Mouse (Mus musculus): ENCODE measurements around the gene Tmem234. TPM values are rescaled to one million over a fixed set of nuclear protein-coding genes. Genes with fewer than 3 reads are reported as not detected.
A peak's percentile ranks its signal among the peaks of the same experiment; 100 is the strongest.

The Tmem234 gene
- polyA plus RNA-seq, 1 experiment = 53.2 TPM

- peaks cover 42% of the 10 kb centered on the region for H3K27me3 ChIP-seq (ENCODE audit: control insufficient read depth)
- TF ChIP-seq GATA1 (IDR thresholded peaks at IDR 0.05; ENCODE audit: low read length) (no peak), TAL1 (IDR thresholded peaks at IDR 0.05; ENCODE audit: low read length) (no peak)
Measured at GRCm38 (mm10) chr4:129576863-129577491, 23.5 kb upstream of the Tmem234 start.

DNA sequence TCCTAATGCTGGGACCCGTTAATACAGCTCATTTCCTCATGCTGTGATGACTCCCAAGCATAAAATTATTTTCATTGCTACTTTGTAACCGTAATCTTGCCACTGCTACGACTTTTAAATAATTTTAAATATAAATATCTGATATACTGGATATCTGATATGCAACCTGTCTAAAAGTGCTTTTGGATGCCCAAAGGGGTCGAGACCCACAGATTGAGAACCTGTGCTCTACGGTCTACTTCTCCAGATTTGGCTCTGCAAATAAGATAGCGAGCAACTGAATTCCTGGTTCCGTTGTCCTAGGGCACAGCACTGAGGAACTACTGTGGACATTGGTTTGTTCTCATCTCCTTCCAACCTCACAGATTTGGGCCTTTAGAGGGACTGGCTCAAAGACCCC lies 22.8 kb upstream of the Tmem234 start:
- H3K4me3 ChIP-seq (replicated peaks) = no peak overlapping the region
- no peaks in the 10 kb centered on the region for H3K9me3 ChIP-seq (ENCODE audit: control insufficient read depth, low read length)
- no peaks in the 10 kb centered on the region for H3K36me3 ChIP-seq (ENCODE audit: control insufficient read depth)
- H3K27me3 ChIP-seq (ENCODE audit: control insufficient read depth) = peaks cover 40% of the 10 kb centered on the region
- peaks cover 16% of the 10 kb centered on the region for H3K4me1 ChIP-seq (ENCODE audit: control insufficient read depth)
- no peak for TF ChIP-seq TAL1 (IDR thresholded peaks at IDR 0.05; ENCODE audit: low read length)
- TF ChIP-seq GATA1 (IDR thresholded peaks at IDR 0.05; ENCODE audit: low read length) = no peak

More at GRCm38 (mm10) chr4:129576863-129577491, 23.5 kb upstream of the Tmem234 start:
- Histone ChIP-seq H3K4me3 (replicated peaks) (no peak overlapping the region), H3K9me3 (ENCODE audit: control insufficient read depth, low read length) (no peaks in the 10 kb centered on the region), H3K36me3 (ENCODE audit: control insufficient read depth) (no peaks in the 10 kb centered on the region), H3K4me1 (ENCODE audit: control insufficient read depth) (peaks cover 14% of the 10 kb centered on the region)

DNA sequence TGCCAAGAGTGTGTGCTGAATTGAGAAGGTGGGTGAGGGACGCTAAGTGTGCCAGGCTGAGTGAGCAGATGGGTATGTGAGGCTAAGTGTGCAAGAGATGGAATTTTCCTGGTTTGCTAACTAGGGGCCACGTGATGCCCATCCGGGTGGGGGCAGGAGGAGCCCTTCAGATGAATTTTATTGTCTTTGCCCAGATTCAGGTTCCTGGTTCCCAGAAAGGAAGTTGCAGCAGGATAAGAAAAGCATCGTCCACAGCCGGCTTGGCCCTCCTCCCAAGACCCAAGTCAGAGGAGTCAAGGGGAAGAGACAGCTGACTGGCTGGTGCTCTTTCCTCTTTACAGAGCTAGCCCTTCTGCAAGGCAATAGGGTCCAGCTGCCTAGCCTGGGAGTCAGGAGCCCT lies 22.0 kb upstream of the Tmem234 start, which contains the start of gene Fam167b:
Gene Fam167b (minus strand): TSS at position 84 of the 400 bp plus-strand sequence.
- H3K4me3 ChIP-seq (replicated peaks) = no peak within 1 kb of the TSS

DNA sequence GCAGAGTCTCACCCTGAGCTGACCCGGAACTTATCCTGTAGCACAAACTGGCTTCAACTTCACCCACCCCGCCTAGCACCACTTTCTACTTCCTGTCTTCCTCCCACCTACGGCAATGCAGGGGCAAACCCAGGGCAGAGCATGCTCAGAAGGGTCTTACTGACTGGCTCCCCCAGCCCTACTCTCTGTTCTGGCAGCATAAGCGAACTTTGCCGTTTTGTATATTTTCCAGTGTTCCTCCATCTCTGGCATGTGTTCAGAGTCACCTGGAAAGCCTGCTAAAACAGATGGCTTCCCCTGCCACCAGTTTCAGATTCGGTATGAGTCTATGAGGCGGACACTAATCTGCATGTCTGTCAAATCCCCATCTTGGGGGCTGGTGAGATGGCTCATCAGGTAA lies 20.1 kb upstream of the Tmem234 start:
- no peak for TF ChIP-seq TAL1 (IDR thresholded peaks at IDR 0.05; ENCODE audit: low read length)
- no peak for TF ChIP-seq GATA1 (IDR thresholded peaks at IDR 0.05; ENCODE audit: low read length)
- no peak overlapping the region for H3K4me3 ChIP-seq (replicated peaks)
- no peaks in the 10 kb centered on the region for H3K9me3 ChIP-seq (ENCODE audit: control insufficient read depth, low read length)
- no peaks in the 10 kb centered on the region for H3K36me3 ChIP-seq (ENCODE audit: control insufficient read depth)
- peaks cover 20% of the 10 kb centered on the region for H3K4me1 ChIP-seq (ENCODE audit: control insufficient read depth)
- H3K27me3 ChIP-seq (ENCODE audit: control insufficient read depth) = peaks cover 25% of the 10 kb centered on the region

More for the DNA sequence above, 22.0 kb upstream of the Tmem234 start, which contains the start of gene Fam167b:
- Histone ChIP-seq H3K36me3 (ENCODE audit: control insufficient read depth) (no peaks in the 10 kb centered on the region), H3K27me3 (ENCODE audit: control insufficient read depth) (peaks cover 32% of the 10 kb centered on the region), H3K9me3 (ENCODE audit: control insufficient read depth, low read length) (no peaks in the 10 kb centered on the region), H3K4me1 (ENCODE audit: control insufficient read depth) (peaks cover 16% of the 10 kb centered on the region)
- TF ChIP-seq TAL1 (IDR thresholded peaks at IDR 0.05; ENCODE audit: low read length) (no peak), GATA1 (IDR thresholded peaks at IDR 0.05; ENCODE audit: low read length) (no peak)

DNA sequence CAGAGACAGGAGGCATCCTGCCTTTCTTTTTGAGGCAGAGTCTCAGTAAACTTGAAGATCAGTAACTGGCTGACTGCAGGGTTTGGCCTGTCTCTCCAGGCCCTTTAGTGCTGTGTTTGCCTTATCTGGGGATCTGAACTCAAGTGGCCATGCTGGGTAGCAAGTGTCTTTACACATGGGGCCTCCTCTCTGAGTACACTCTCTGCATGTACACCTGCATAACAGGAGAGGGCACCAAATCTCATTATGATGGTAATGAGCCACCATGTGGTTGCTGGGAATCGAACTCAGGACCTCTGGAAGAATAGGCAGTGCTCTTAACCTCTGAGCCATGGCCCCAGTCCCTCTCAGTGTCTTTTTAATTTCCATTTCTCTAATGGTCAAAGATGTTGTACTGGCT lies 18.2 kb upstream of the Tmem234 start:
- TF ChIP-seq GATA1 (IDR thresholded peaks at IDR 0.05; ENCODE audit: low read length) = peak; percentile 43
- no peak for TF ChIP-seq TAL1 (IDR thresholded peaks at IDR 0.05; ENCODE audit: low read length)
- Histone ChIP-seq H3K9me3 (ENCODE audit: control insufficient read depth, low read length) (no peaks in the 10 kb centered on the region), H3K36me3 (ENCODE audit: control insufficient read depth) (no peaks in the 10 kb centered on the region), H3K27me3 (ENCODE audit: control insufficient read depth) (peaks cover 11% of the 10 kb centered on the region), H3K4me1 (ENCODE audit: control insufficient read depth) (peaks cover 18% of the 10 kb centered on the region), H3K4me3 (replicated peaks) (no peak overlapping the region)

- TF ChIP-seq GATA1 (IDR thresholded peaks at IDR 0.05; ENCODE audit: low read length) = no peak
- no peak for TF ChIP-seq TAL1 (IDR thresholded peaks at IDR 0.05; ENCODE audit: low read length)
Measured at GRCm38 (mm10) chr4:129584370-129584769, 16.1 kb upstream of the Tmem234 start.

GRCm38 (mm10) chr4:129584884-129585608 lies 15.4 kb upstream of the Tmem234 start:
- Histone ChIP-seq H3K36me3 (ENCODE audit: control insufficient read depth) (peaks cover 7% of the 10 kb centered on the region), H3K4me3 (replicated peaks) (peak overlapping the region; percentile 63), H3K27me3 (ENCODE audit: control insufficient read depth) (no peaks in the 10 kb centered on the region), H3K4me1 (ENCODE audit: control insufficient read depth) (peaks cover 37% of the 10 kb centered on the region), H3K9me3 (ENCODE audit: control insufficient read depth, low read length) (no peaks in the 10 kb centered on the region)
- TF ChIP-seq GATA1 (IDR thresholded peaks at IDR 0.05; ENCODE audit: low read length) (no peak), TAL1 (IDR thresholded peaks at IDR 0.05; ENCODE audit: low read length) (no peak)

More at GRCm38 (mm10) chr4:129584370-129584769, 16.1 kb upstream of the Tmem234 start:
- Histone ChIP-seq H3K4me1 (ENCODE audit: control insufficient read depth) (peaks cover 31% of the 10 kb centered on the region), H3K4me3 (replicated peaks) (no peak overlapping the region), H3K27me3 (ENCODE audit: control insufficient read depth) (no peaks in the 10 kb centered on the region), H3K9me3 (ENCODE audit: control insufficient read depth, low read length) (no peaks in the 10 kb centered on the region), H3K36me3 (ENCODE audit: control insufficient read depth) (peaks cover 3% of the 10 kb centered on the region)

GRCm38 (mm10) chr4:129585773-129586172 lies 14.7 kb upstream of the Tmem234 start:
- H3K36me3 ChIP-seq (ENCODE audit: control insufficient read depth) = peaks cover 14% of the 10 kb centered on the region
- H3K9me3 ChIP-seq (ENCODE audit: control insufficient read depth, low read length) = no peaks in the 10 kb centered on the region
- no peak for TF ChIP-seq GATA1 (IDR thresholded peaks at IDR 0.05; ENCODE audit: low read length)
- TF ChIP-seq TAL1 (IDR thresholded peaks at IDR 0.05; ENCODE audit: low read length) = no peak
- peak overlapping the region; percentile 63 for H3K4me3 ChIP-seq (replicated peaks)
- H3K4me1 ChIP-seq (ENCODE audit: control insufficient read depth) = peaks cover 39% of the 10 kb centered on the region
- H3K27me3 ChIP-seq (ENCODE audit: control insufficient read depth) = no peaks in the 10 kb centered on the region

DNA sequence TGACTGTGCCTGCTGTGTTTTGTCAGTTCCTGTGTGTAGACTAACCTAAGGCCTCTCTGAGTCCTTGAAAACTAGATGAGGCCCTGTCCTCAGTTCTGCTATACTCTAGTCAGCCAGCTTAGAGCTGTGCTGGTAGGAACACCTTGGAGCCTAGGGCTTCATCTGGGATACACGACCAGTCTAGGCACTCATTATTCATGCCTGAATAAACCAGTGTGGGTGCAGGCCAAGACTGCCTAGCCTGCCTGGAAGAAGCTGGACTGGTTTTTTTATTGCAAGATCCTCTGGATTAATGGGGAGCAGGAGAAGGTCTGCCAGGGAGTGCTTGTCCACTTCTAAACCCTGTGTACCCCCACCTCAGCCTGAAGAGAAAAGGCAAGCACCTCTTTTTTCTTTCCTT lies 13.5 kb upstream of the Tmem234 start:
- TF ChIP-seq TAL1 (IDR thresholded peaks at IDR 0.05; ENCODE audit: low read length) (no peak), GATA1 (IDR thresholded peaks at IDR 0.05; ENCODE audit: low read length) (no peak)
- Histone ChIP-seq H3K4me1 (ENCODE audit: control insufficient read depth) (peaks cover 39% of the 10 kb centered on the region), H3K36me3 (ENCODE audit: control insufficient read depth) (peaks cover 26% of the 10 kb centered on the region), H3K4me3 (replicated peaks) (no peak overlapping the region), H3K27me3 (ENCODE audit: control insufficient read depth) (no peaks in the 10 kb centered on the region), H3K9me3 (ENCODE audit: control insufficient read depth, low read length) (no peaks in the 10 kb centered on the region)
